Mouse (Mus musculus) spleen, postnatal 14 days (tissue): ENCODE measurements around the gene Rad50.

Experiments
- DNase-seq, 2 experiments: peaks; one replicate each; pipeline ENCODE4 v3.0.0; 2021 to 2022; ENCODE audit warnings: low spot score in 2 of 2

The Rad50 gene

GRCm38 (mm10) chr11:53634556-53634955 is 72.6 kb downstream of the Rad50 start, which contains the start of gene Il13:
TSS of gene Il13 (minus strand) at chr11:53634702.
- DNase-seq, result no peak

GRCm38 (mm10) chr11:53633644-53634043 is 73.5 kb downstream of the Rad50 start:
- DNase-seq, result no peak

- DNase-seq, result no peak
Observed at GRCm38 (mm10) chr11:53632122-53632733, 74.9 kb downstream of the Rad50 start.

- DNase-seq, result peak; percentile 23 to 67
Observed at GRCm38 (mm10) chr11:53627859-53628258, 79.3 kb downstream of the Rad50 start.

GRCm38 (mm10) chr11:53626802-53627373 is 80.2 kb downstream of the Rad50 start:
- DNase-seq, result no peak

- DNase-seq, result no peak
Observed at GRCm38 (mm10) chr11:53624124-53624523, 83.0 kb downstream of the Rad50 start.

- DNase-seq, result no peak
Observed at GRCm38 (mm10) chr11:53623573-53623972, 83.5 kb downstream of the Rad50 start.

- DNase-seq, result no peak
Observed at GRCm38 (mm10) chr11:53622440-53622806, 84.7 kb downstream of the Rad50 start.

GRCm38 (mm10) chr11:53621582-53622439 is 85.3 kb downstream of the Rad50 start:
- no peak for DNase-seq

GRCm38 (mm10) chr11:53620094-53620493 is 87.0 kb downstream of the Rad50 start:
- no peak for DNase-seq

- DNase-seq, result no peak
Observed at GRCm38 (mm10) chr11:53619428-53619827, 87.7 kb downstream of the Rad50 start.

- no peak for DNase-seq
Observed at GRCm38 (mm10) chr11:53618619-53619198, 88.4 kb downstream of the Rad50 start, which contains the start of gene Il4. TSS of gene Il4 (minus strand) at chr11:53618669.

GRCm38 (mm10) chr11:53617562-53618109 is 89.5 kb downstream of the Rad50 start:
- no peak for DNase-seq

- no peak for DNase-seq
Observed at GRCm38 (mm10) chr11:53616748-53617558, 90.2 kb downstream of the Rad50 start.

GRCm38 (mm10) chr11:53615575-53615974 is 91.5 kb downstream of the Rad50 start:
- DNase-seq, result no peak

GRCm38 (mm10) chr11:53615172-53615571 is 91.9 kb downstream of the Rad50 start:
- DNase-seq, result no peak

- DNase-seq, result no peak
Observed at GRCm38 (mm10) chr11:53609672-53610071, 97.4 kb downstream of the Rad50 start.

- no peak for DNase-seq
Observed at GRCm38 (mm10) chr11:53609231-53609630, 97.9 kb downstream of the Rad50 start.

GRCm38 (mm10) chr11:53605609-53606008 is 101.5 kb downstream of the Rad50 start:
- no peak for DNase-seq

- no peak for DNase-seq
Observed at GRCm38 (mm10) chr11:53604983-53605382, 102.1 kb downstream of the Rad50 start.
